Mouse (Mus musculus) thymus, postnatal 10 days (tissue): ENCODE data around the gene Cdc6.

Source experiments
- DNase-seq, 2 experiments: peaks; one replicate each; pipeline ENCODE4 v3.0.0; 2021; ENCODE audit warnings: low spot score in 2 of 2

Gene Cdc6

GRCm38 (mm10) chr11:98907437-98908173, at the start of gene Cdc6:
Gene Cdc6 (plus strand): TSS chr11:98907801.
- DNase-seq: peak; percentile 93 to 96

GRCm38 (mm10) chr11:98858759-98859731, 48.6 kb upstream of the Cdc6 start:
- DNase-seq: peak; percentile 64 to 84

GRCm38 (mm10) chr11:98863028-98863750, 44.4 kb upstream of the Cdc6 start, which contains the start of gene Wipf2:
Gene Wipf2 (plus strand): TSS chr11:98863638.
- peak; percentile 94 to 96 for DNase-seq

- peak; percentile 60 to 62 for DNase-seq
These were observed 43.7 kb upstream of the Cdc6 start for GRCm38 (mm10) chr11:98863751-98864429.

- no peak for DNase-seq
These were observed 40.3 kb upstream of the Cdc6 start for GRCm38 (mm10) chr11:98867293-98867692.

- no peak for DNase-seq
These were observed 37.7 kb upstream of the Cdc6 start for GRCm38 (mm10) chr11:98869906-98870305.

- DNase-seq: no peak
These were observed 36.8 kb upstream of the Cdc6 start for GRCm38 (mm10) chr11:98870791-98871190.

GRCm38 (mm10) chr11:98871416-98871815, 36.2 kb upstream of the Cdc6 start:
- no peak for DNase-seq

GRCm38 (mm10) chr11:98872040-98872439, 35.6 kb upstream of the Cdc6 start:
- DNase-seq: no peak

- no peak for DNase-seq
These were observed 33.7 kb upstream of the Cdc6 start for GRCm38 (mm10) chr11:98873900-98874299.

- no peak for DNase-seq
These were observed 30.6 kb upstream of the Cdc6 start for GRCm38 (mm10) chr11:98877001-98877400.

- no peak for DNase-seq
These were observed 19.9 kb upstream of the Cdc6 start for GRCm38 (mm10) chr11:98887703-98888102.

GRCm38 (mm10) chr11:98889077-98889476, 18.5 kb upstream of the Cdc6 start:
- no peak for DNase-seq

GRCm38 (mm10) chr11:98889977-98890376, 17.6 kb upstream of the Cdc6 start:
- DNase-seq: no peak

GRCm38 (mm10) chr11:98892426-98892825, 15.2 kb upstream of the Cdc6 start:
- no peak for DNase-seq

GRCm38 (mm10) chr11:98900529-98901125, 7.0 kb upstream of the Cdc6 start:
- DNase-seq: no peak

GRCm38 (mm10) chr11:98902621-98903245, 4.9 kb upstream of the Cdc6 start:
- DNase-seq: no peak

- DNase-seq: no peak
These were observed 3.0 kb upstream of the Cdc6 start for GRCm38 (mm10) chr11:98904577-98904976.

GRCm38 (mm10) chr11:98905033-98905432, 2.6 kb upstream of the Cdc6 start:
- no peak for DNase-seq

- no peak for DNase-seq
These were observed 2.0 kb upstream of the Cdc6 start for GRCm38 (mm10) chr11:98905583-98905982.
